Mouse (Mus musculus) testis, adult 2 months (tissue): ENCODE data around the gene Lrch1.

Experiments
- CTCF ChIP-seq: fragments of 200-500 bp; IDR thresholded peaks from 2 replicates; pipeline ENCODE4 v1.5.1; 2012; ENCODE audit warnings: low read depth, mild to moderate bottlenecking, inconsistent platforms, low read length, moderate library complexity; ENCODE audit not compliant: control insufficient read depth, insufficient read depth, insufficient replicate concordance
- POLR2A ChIP-seq: fragments of 200-500 bp; IDR thresholded peaks from 2 replicates; pipeline ENCODE4 v1.6.1; 2012; ENCODE audit warnings: low read depth, mild to moderate bottlenecking, inconsistent platforms, low read length, moderate library complexity; ENCODE audit not compliant: control insufficient read depth

- TF ChIP-seq CTCF (no peak), POLR2A (no peak)
Observed at GRCm38 (mm10) chr14:74981016-74981415, 33.3 kb upstream of the Lrch1 start.
